Mouse (Mus musculus) spleen, adult 2 months (tissue): ENCODE results near the gene Stxbp4.

Experiments
- CTCF ChIP-seq: fragments of 200-500 bp; IDR thresholded peaks from 2 replicates; pipeline ENCODE4 v1.5.1; 2011; ENCODE audit warnings: mild to moderate bottlenecking, inconsistent platforms; ENCODE audit not compliant: insufficient read depth, insufficient read length, insufficient replicate concordance; ENCODE audit errors: extremely low read depth
- POLR2A ChIP-seq: fragments of 200-500 bp; IDR thresholded peaks from 2 replicates; pipeline ENCODE4 v1.6.1; 2011; ENCODE audit warnings: low read depth, low read length, inconsistent platforms

- TF ChIP-seq POLR2A: no peak
- TF ChIP-seq CTCF: no peak
These were observed 42.1 kb downstream of the Stxbp4 start for GRCm38 (mm10) chr11:90595826-90596225.
